Mouse (Mus musculus): ENCODE measurements around the gene Slc6a15. TPM values are rescaled to one million over a fixed set of nuclear protein-coding genes. Genes with fewer than 3 reads are reported as not detected.

Gene Slc6a15
- polyA plus RNA-seq (2012; rRNA removed) = 2.0 and 4.2 TPM in 2 replicates

DNA sequence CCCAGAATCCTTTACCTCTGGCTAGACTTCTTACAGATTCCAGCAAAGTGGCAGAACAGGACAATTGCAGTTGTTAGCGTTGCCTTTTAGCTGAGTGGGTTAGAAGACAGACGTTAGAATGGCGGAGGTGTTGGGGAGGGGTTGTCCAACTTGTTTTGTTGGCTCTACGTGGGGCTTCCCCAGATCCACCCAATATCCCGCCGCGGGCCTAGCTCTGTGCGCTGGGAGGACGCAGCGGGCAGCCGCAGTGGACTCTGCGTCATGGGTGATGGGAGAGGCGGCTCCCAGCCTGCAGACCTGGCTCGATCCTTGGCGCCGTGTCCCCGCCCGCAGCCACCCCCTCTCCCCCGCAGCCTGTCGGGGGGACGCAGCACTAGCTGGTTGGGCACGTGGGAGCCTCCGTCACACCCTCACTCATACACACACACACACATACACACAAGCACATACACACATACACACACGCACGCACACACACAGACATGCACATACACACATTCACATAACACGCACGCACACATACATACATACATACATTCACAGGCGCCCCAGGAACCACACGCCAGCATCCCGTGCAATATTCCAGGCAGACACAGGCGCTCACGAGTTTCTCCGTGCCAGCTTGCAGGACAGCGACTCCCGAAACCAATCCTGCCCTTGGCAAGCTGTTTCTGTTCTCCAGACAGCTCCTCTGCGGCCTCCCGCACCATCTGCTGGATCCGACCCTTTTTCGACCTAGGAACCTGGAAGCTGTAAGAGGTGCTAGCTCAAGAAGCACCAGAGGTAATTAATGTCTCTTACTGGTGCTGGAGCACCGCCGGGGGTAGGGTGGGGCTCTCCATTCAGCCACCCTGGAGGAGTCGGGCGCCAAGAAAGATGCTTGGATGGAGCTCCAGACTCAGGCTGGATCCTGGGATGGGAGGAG lies at the start of gene Slc6a15:
TSS of gene Slc6a15 (plus strand) at position 413 of the 925 bp plus-strand sequence.

Other genes starting within 250 kb of the Slc6a15 start
- gene Lrriq1, start 131.5 kb upstream of the Slc6a15 start, polyA plus RNA-seq (2012; rRNA removed) = 1.0 and 1.2 TPM in 2 replicates

All from ovary, adult 2 months (tissue).